1 mouse cellular context compared by ENCODE assay signal in the genomic region with DNA sequence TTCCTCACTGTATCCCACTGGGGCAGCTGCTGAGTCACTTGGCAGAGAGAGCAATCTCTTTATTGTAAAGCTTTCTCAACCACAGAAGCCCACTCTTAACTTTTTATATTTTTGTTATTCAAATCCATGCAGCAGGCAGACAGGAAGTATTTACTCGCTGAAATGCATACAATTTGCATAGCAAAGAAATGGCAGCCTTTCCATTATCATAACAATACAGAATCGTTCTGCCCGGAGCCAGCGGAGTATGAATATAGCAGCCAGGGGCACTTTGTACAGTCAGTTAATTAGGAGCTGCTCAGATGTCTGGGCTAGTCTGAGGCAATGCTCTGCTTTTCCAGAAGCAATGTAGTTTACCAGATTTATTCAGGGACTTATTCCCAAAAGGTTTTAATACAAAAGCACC.
TF ChIP-seq lines count a peak whose summit lies in the region.

No protein-coding gene starts in this region.

TF ChIP-seq in CH12.LX, 34 proteins besides CTCF, POLR2A, EP300 and RAD21 (continued from another document):
- TF ChIP-seq TBP (conservative IDR thresholded peaks at IDR 0.05; ENCODE audit: low read depth, low read length) = no peak
- no peak for TF ChIP-seq PAX5 (IDR thresholded peaks at IDR 0.05; ENCODE audit: low read length)
- peak; percentile 6; the same call in 1 of the 2 replicates for TF ChIP-seq BHLHE40 (IDR thresholded peaks at IDR 0.05; ENCODE audit: low read depth, low read length)
